Mouse (Mus musculus) ES-Bruce4 (cell line): ENCODE results near the gene Cdh12.

Experiments used
- CTCF ChIP-seq: IDR thresholded peaks from one replicate; pipeline ENCODE4 v1.8.1; 2011; ENCODE audit warnings: low read depth, low read length
- EP300 ChIP-seq: IDR thresholded peaks from 2 replicates; pipeline ENCODE4 v1.6.1; 2011; ENCODE audit warnings: low read depth, low read length; ENCODE audit not compliant: insufficient read depth
- POLR2A ChIP-seq: IDR thresholded peaks from one replicate; pipeline ENCODE4 v1.8.1; 2011; ENCODE audit warnings: low read length; ENCODE audit not compliant: insufficient read depth

DNA sequence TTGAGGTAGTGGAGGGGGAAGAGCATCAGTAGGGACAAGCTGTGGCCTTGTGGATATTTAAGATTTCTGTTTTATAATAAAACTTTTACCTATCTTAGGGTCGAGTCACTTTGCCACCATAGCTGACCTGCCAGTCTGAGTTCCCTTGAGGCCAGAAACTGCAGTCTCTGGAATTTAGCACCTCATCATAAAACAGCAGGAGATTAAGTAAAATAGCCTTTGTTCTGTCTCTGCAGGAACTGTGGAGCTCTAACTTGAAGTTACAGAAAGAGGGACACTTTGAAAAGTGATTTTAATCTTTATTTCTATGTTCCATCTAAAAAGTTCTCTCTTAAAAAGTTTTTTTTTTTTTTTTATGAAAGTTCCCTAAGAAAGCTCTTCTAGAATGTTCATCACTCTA is 736.7 kb downstream of the Cdh12 start:
- TF ChIP-seq EP300 (no peak), CTCF (no peak), POLR2A (no peak)
